Mouse (Mus musculus): ENCODE measurements around the gene Cabin1.

The Cabin1 gene

GRCm38 (mm10) chr10:75766856-75767255 is 2.7 kb upstream of the Cabin1 start:
- no peak for DNase-seq (ENCODE audit: low read depth)

- DNase-seq (ENCODE audit: low read depth): peak; percentile 97
Measured at GRCm38 (mm10) chr10:75764519-75765473, 655 bp upstream of the Cabin1 start.

- no peak for DNase-seq (ENCODE audit: low read depth)
Measured at GRCm38 (mm10) chr10:75762413-75762812, 1.7 kb downstream of the Cabin1 start.

- DNase-seq (ENCODE audit: low read depth): no peak
Measured at GRCm38 (mm10) chr10:75760311-75760710, 3.8 kb downstream of the Cabin1 start.

GRCm38 (mm10) chr10:75756719-75757118 is 7.4 kb downstream of the Cabin1 start:
- no peak for DNase-seq (ENCODE audit: low read depth)

- DNase-seq (ENCODE audit: low read depth): peak; percentile 56
Measured at GRCm38 (mm10) chr10:75744017-75744416, 20.1 kb downstream of the Cabin1 start.

GRCm38 (mm10) chr10:75743369-75743768 is 20.8 kb downstream of the Cabin1 start:
- no peak for DNase-seq (ENCODE audit: low read depth)

- no peak for DNase-seq (ENCODE audit: low read depth)
Measured at GRCm38 (mm10) chr10:75740866-75741265, 23.3 kb downstream of the Cabin1 start.

- DNase-seq (ENCODE audit: low read depth): no peak
Measured at GRCm38 (mm10) chr10:75725449-75725848, 38.7 kb downstream of the Cabin1 start.

- no peak for DNase-seq (ENCODE audit: low read depth)
Measured at GRCm38 (mm10) chr10:75720215-75720614, 43.9 kb downstream of the Cabin1 start.

GRCm38 (mm10) chr10:75714795-75715194 is 49.3 kb downstream of the Cabin1 start:
- DNase-seq (ENCODE audit: low read depth): no peak

- DNase-seq (ENCODE audit: low read depth): no peak
Measured at GRCm38 (mm10) chr10:75713026-75713425, 51.1 kb downstream of the Cabin1 start.

- no peak for DNase-seq (ENCODE audit: low read depth)
Measured at GRCm38 (mm10) chr10:75710210-75710609, 53.9 kb downstream of the Cabin1 start.

GRCm38 (mm10) chr10:75709261-75709660 is 54.9 kb downstream of the Cabin1 start:
- no peak for DNase-seq (ENCODE audit: low read depth)

GRCm38 (mm10) chr10:75708633-75708992 is 55.5 kb downstream of the Cabin1 start:
- DNase-seq (ENCODE audit: low read depth): no peak

GRCm38 (mm10) chr10:75707901-75708632 is 56.1 kb downstream of the Cabin1 start:
- no peak for DNase-seq (ENCODE audit: low read depth)

GRCm38 (mm10) chr10:75706632-75707216 is 57.4 kb downstream of the Cabin1 start:
- no peak for DNase-seq (ENCODE audit: low read depth)

GRCm38 (mm10) chr10:75705681-75706400 is 58.3 kb downstream of the Cabin1 start:
- DNase-seq (ENCODE audit: low read depth): peak; percentile 16

- no peak for DNase-seq (ENCODE audit: low read depth)
Measured at GRCm38 (mm10) chr10:75704212-75705185, 59.6 kb downstream of the Cabin1 start.

GRCm38 (mm10) chr10:75703504-75703903 is 60.6 kb downstream of the Cabin1 start:
- no peak for DNase-seq (ENCODE audit: low read depth)

- no peak for DNase-seq (ENCODE audit: low read depth)
Measured at GRCm38 (mm10) chr10:75702494-75702893, 61.6 kb downstream of the Cabin1 start.
